Mouse (Mus musculus) B cell, adult 62 days (primary cell): ENCODE data around the gene Sppl2b. TPM values are rescaled to one million over a fixed set of nuclear protein-coding genes. Genes with fewer than 3 reads are reported as not detected.

Experiments used
- total RNA-seq: library from RNA; stranded (reverse); gene quantifications from 4 replicates; pipeline ENCODE4 v1.2.4, GENCODE M21; 2023

Gene Sppl2b
- total RNA-seq: 28.8 to 33.2 TPM (median 31.9 TPM) in 4 replicates

DNA sequence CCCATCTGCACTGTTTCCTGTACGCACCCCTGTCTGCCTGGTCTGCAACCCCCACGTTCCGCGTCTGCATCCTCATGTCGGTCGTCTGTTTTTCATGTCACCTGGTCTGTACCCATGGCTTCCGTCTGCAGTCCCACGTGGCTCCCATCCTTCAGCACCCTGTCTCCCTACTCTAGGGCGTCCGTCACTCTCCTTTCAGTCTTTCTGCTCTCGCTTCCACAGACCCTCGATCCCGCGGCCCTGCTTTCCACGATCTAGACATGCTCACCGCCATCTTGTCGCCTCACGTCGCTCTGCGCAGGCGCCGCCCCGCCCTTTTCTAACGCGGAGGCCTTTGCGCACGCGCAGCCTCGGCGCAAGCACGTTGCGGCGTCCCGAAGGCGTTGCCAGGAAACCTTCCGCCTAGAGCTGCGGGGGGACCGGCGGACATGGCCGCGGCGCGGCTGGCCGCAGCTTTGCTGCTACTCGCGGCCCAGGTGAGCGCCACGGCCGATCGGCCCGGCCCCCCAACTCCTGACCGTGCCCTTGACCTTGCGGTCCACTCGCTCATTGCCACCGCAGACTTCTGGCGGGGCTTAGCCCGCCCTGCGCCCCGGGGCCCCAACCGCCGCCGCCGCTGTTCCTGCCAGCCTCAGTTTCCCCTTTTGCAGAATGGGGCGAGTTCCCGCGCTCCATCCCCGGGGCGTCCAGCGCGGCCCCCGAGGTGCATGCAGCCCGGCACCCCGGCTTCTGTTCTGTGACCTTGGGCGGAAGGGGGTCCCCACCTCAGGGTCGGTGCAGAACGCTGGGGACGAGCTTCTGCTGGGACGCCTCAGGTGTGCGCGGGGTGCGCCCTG is at the start of gene Sppl2b, which contains the start of gene Lsm7:
Gene Sppl2b, plus strand, starts transcription at position 363 of the 836 bp plus-strand sequence.
Gene Lsm7, minus strand, starts transcription at position 297 of the 836 bp plus-strand sequence.

DNA sequence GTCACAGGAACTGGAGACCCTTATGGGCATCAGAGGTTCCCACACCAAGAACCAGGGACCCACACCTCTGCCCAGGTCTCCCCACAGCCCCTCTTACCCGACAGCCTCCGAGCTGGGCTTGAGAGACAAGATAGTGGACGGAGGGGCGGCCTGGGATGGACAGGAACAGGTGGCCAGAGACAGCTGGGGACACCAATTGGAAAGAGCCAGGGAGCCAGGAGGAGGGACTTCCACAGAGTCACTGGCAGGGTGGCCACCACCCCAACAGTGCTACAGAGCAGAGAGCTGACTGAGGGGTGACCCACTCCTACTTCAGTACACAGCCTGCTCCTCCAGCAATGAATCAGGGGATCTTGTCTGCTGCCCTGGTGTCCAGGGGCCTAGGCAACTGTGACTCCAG is 41.7 kb upstream of the Sppl2b start, which contains the start of gene Jsrp1:
Gene Jsrp1, minus strand, starts transcription at position 133 of the 400 bp plus-strand sequence.

DNA sequence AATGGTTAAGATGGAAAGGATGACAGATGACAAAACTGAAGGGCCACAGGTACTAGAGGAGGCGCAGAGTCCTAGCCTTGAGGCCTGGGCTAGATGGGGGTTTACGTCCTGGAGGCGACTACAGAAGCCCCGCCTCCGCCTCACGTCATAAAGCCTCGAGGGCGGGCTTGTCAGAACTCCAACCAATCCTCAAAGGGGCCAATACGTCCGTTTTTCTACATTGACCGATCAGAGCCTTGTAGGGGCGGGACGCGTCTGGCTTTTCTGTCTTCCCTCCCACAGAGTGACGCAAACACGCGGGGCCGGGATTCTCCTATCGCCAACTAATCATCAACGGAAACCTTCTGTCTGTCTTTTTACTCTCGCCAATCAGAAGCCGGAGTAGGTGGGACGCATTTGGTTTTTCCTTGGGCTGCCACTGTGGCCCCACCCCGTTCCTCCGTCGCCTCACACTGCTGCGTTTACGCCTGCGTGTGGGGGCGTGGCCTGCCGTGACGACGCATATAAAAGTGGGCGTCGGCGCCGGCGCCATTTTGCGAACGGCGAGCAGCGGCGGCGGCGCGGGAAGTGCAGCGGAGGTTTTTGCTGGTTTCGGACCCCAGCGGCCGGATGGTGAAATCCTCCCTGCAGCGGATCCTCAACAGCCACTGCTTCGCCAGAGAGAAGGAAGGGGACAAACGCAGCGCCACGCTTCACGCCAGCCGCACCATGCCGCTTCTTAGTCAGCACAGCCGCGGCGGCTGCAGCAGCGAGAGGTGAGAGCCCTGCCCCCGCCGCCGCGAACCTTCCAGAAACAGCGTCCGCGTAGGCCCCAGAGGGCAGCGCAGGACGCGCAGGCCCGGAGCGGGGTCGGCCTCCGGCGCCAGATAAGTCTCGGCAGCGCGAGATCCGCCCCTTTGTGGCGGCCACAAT is 28.7 kb upstream of the Sppl2b start, which contains the start of gene Oaz1:
Gene Oaz1, plus strand, starts transcription at position 506 of the 912 bp plus-strand sequence.

DNA sequence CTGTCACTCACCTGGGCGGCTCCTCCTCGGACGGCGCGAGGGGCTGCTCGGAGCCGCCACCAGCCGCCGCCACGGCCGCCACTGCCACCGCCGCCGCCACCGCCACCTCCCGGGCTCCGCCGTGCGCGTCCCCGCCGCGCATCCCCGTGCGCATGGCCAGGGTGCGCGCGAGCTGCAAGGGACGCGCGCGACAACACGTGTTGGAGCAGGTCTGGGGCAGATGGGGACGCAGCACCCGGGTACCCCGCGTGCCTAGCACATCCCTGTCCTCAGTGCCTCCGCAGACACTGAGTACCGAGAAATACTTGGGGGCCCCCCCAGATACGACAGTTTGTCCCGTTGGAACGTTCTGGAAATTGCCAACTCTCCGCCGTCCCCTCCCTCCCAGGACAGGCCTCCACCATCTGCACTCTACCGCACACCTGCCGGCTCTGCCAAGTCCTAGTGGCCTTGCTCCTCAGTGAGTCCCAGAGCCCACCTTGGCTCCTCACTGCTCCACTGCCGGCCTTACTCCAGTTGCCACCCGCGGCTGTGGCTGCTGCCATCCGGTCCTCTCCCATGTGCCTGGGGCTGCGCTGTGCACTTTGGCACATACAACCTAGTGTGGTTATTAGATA is 11.0 kb upstream of the Sppl2b start, which contains the start of gene Lingo3:
Gene Lingo3, minus strand, starts transcription at position 109 of the 617 bp plus-strand sequence.

DNA sequence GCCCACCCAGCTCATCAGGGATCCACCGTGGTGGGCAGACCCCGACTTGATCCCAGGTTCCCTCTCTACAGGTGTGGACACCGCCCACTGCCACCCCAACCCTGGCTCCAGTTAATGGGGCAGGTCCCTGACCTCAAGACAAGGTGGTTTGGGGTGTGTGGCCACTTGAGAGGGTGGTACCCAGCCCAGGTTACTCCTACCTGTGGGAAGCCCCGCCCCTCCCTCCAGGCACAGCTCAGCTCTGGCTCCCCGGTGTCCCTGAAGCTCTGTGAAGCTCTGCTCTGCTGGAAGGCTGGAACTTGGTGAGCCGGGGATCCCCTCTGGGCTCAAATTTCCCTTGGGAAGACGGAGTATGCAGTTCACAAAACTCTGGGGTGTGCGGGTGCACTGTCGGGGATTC is 16.5 kb downstream of the Sppl2b start, which contains the start of gene Tmprss9:
Gene Tmprss9, plus strand, starts transcription at position 268 of the 400 bp plus-strand sequence.

DNA sequence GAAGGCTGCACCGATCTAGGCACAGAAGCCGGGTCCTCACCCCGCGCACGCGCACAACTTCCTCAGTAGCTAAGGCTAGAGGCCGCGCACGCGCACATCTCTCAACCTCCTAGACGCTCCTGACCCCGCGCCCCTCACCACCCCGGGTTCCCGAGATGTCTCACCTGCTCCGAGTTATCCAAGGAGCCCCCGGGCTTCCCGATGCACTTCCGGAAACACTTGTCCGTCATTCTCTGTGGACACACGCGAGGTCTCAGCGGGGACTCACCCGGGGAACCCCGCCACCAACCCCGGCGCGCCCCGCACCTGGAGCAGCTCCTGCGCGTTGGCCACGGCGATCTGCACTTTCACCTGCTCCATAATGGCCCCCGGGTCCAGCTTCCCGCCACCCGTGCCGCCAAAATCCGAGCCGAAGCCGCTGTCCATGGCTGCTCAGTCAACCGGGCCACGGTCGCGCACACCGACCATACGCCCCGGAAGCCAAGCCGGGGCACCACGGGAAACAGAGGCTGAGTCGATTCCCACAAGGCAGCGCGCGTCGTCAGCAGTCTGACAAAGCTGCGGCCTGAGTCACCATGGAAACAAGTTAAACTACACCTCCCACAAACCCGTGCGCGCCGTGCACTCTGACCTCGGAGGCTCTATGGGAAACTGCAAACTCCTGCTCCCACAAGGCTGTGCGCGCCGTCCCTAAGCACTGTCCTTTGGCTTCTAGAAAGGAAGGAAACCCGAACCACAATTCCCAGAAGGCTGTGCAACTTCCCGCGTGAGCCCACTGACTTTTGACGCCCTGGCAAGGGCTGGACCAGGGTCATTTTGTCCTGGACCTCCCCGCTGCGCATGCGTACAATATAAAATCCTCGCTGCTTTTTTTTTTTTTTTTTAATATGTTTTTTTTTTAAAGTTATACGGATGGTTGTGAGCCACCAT is 45.5 kb downstream of the Sppl2b start, which contains the start of gene Timm13:
Gene Timm13, minus strand, starts transcription at position 652 of the 930 bp plus-strand sequence.

DNA sequence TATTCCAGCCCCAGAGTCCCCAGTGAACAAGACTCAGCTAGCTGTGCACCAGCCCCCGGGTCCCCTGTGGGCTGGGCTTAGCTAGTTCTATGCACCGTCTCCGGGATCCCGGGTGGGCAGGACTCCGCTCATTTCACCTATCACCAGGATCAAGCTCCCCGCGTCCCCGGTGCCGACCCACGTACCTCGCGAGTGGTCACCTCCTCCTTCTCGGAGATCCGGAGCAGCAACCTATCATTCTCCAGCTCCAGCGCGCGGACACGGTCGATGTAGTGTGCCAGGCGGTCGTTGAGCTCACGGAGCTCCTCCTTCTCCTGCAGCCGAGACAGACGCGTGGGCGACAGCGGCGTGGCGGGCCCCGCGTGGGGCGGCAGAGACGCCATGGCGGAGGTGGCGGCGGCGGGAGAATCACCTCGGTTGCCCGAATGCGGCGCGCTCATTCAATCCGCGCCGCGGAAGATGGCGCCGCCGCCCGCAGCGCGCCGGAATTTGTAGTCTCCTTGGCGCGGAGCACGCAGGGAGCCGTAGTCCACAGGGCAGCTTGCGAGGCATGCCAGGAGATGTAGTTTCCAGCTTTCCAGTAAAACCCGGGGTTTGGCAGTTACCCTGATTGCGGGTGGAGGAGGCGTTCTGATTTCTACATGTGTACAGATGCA is 62.8 kb downstream of the Sppl2b start, which contains the start of gene Lmnb2:
Gene Lmnb2, minus strand, starts transcription at position 467 of the 656 bp plus-strand sequence.

Other genes starting within 250 kb of the Sppl2b start
- 10.6 to 12.6 TPM (median 11.2 TPM) in 4 replicates for gene Gm49322, start 249.3 kb upstream of the Sppl2b start, total RNA-seq
- gene Csnk1g2, start 232.4 kb upstream of the Sppl2b start, total RNA-seq: 209 to 257 TPM (median 213 TPM) in 4 replicates
- gene Btbd2, start 198.2 kb upstream of the Sppl2b start, total RNA-seq: 30.1 to 32.7 TPM (median 31.0 TPM) in 4 replicates
- gene Mknk2, start 177.2 kb upstream of the Sppl2b start, total RNA-seq: 396 to 427 TPM (median 418 TPM) in 4 replicates
- gene Mob3a, start 153.3 kb upstream of the Sppl2b start, total RNA-seq: 94.0 to 111 TPM (median 98.1 TPM) in 4 replicates
- 34.0 to 51.5 TPM (median 39.5 TPM) in 4 replicates for gene Izumo4, start 153.1 kb upstream of the Sppl2b start, total RNA-seq
- gene Ap3d1, start 113.0 kb upstream of the Sppl2b start, total RNA-seq: 122 to 151 TPM (median 133 TPM) in 4 replicates
- gene Dot1l, start 100.1 kb upstream of the Sppl2b start, total RNA-seq: 69.2 to 82.9 TPM (median 74.7 TPM) in 4 replicates
- gene Sf3a2, start 57.1 kb upstream of the Sppl2b start, total RNA-seq: 73.0 to 86.5 TPM (median 77.6 TPM) in 4 replicates
- gene Plekhj1, start 56.6 kb upstream of the Sppl2b start, total RNA-seq: 99.4 to 138 TPM (median 104 TPM) in 4 replicates
- 1.4 to 2.0 TPM (median 1.6 TPM) in 4 replicates for gene Amh, start 50.0 kb upstream of the Sppl2b start, total RNA-seq
- not detected in 4 replicates for gene Jsrp1, start 41.8 kb upstream of the Sppl2b start, total RNA-seq
- 513 to 527 TPM (median 522 TPM) in 4 replicates for gene Oaz1, start 28.6 kb upstream of the Sppl2b start, total RNA-seq
- gene Lingo3, start 11.2 kb upstream of the Sppl2b start, total RNA-seq: not detected in 4 replicates
- gene Lsm7, start 66 bp upstream of the Sppl2b start, total RNA-seq: 20.7 to 35.6 TPM (median 25.5 TPM) in 4 replicates
- not detected in 4 replicates for gene Tmprss9, start 16.6 kb downstream of the Sppl2b start, total RNA-seq
- 57.5 to 75.0 TPM (median 69.9 TPM) in 4 replicates for gene Timm13, start 45.7 kb downstream of the Sppl2b start, total RNA-seq
- gene Lmnb2, start 63.0 kb downstream of the Sppl2b start, total RNA-seq: 11.6 to 13.6 TPM (median 12.6 TPM) in 4 replicates
- 39.7 to 58.7 TPM (median 48.3 TPM) in 4 replicates for gene Gadd45b, start 74.8 kb downstream of the Sppl2b start, total RNA-seq
- 0.27 to 1.4 TPM (median 0.43 TPM) in 4 replicates for gene Gng7, start 159.7 kb downstream of the Sppl2b start, total RNA-seq
- not detected in 4 replicates for gene Diras1, start 170.4 kb downstream of the Sppl2b start, total RNA-seq
- gene Slc39a3, start 182.2 kb downstream of the Sppl2b start, total RNA-seq: 11.2 to 15.3 TPM (median 11.6 TPM) in 4 replicates
- 61.8 to 68.8 TPM (median 65.7 TPM) in 4 replicates for gene Sgta, start 204.9 kb downstream of the Sppl2b start, total RNA-seq
- gene Thop1, start 214.8 kb downstream of the Sppl2b start, total RNA-seq: 13.8 to 17.5 TPM (median 15.7 TPM) in 4 replicates
- gene Creb3l3, start 243.6 kb downstream of the Sppl2b start, total RNA-seq: not detected in 4 replicates